Mouse (Mus musculus) retina, adult 2 months (tissue): ENCODE data around the gene Msi2.

Source experiments
- DNase-seq: peaks from one replicate; pipeline ENCODE4 v3.0.0-alpha.2; 2012; ENCODE audit warnings: low read depth, low spot score

Msi2 gene

DNA sequence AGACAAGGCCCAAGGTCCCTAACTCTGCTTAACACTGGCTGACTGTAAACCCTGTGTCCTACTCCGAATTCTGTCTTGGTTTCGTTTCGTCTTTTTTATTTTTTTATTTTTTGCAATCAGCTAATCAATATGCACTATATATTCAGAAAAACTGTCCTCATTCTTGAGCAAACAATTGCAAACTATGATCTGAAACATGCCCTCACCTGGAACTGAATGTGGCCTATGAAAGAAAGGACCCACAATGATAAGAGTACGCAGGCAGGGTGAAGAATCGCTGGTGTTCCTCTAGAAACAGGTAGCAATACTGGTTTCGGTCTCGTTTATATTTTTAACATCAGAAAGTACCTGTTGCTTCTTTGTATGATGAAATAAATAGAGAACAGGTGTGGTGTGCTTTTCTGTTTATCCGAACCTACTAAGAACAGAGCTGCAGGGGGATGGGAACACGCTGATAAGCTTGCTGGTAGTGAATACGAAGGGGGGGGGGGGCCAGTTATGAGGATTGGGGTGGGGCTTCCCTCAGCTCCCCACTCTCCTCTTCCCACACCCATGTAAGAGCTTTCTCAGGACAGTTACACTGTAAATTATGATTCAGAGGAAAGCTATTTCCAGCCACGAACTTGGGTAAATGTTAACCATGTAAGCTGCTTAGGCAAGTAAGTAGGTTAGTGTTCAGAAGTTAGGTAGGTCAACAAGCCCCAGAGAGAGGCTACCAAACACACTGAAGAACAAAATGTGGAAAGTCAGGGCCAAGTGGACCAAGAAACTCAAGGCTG, 103.6 kb downstream of the Msi2 start:
- DNase-seq = peak; percentile 37

DNA sequence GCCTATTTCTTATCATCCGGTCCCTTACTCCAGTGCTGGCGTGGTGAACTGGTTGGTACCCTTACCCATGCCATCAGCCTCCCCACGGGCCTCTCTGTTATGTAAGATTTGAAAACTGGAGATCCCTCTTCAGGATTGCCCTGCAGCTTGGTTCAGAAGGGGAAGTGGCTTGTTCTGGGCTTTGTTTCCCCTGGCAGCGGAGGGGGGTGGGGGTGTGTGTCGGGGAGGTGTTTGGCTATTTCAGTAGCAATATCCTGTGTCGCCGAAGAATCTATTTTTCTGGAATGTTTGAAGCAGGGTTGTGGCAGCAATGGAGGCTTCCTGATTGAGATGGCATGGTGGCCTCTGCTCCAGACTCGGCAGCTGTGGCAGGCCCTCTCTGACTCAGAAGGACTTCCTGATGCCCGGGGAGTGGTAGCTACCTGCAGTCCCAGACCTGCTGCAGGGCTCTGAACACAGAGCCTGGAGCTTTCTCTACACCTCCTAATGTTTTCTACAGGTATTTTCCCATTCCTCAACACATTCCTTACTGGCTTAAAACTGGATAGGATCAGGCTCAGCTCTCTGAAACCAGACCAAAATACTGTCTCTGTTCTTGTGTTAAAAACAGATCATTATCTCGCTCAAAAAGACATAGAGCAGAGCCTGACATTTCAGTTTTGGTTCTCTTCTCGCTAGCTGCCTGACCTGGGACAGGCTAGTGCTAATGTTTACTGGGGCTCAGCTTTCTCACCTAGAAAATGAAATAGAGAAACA, 104.4 kb downstream of the Msi2 start:
- no peak for DNase-seq

DNA sequence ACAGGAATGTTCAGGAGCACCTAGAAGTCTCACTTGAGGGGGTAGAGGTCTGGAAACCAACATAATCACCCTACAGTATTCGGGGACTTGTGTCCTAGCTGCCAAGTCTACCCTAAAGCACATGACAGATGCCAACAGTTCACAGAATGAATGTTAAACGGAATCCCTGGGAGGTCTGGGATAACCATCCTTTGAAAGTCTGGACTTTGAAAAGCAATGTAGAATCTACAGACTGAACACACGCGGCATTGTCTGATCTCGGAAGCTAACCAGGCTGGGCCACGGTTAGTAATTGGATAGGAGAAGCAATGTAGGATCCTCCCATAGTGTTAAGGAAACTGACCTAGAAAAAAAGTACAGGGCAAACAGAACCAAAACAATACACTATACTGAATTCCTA, 105.3 kb downstream of the Msi2 start:
- no peak for DNase-seq

GRCm38 (mm10) chr11:88612141-88612540, 106.2 kb downstream of the Msi2 start:
- DNase-seq = no peak

- no peak for DNase-seq
These were observed 107.5 kb downstream of the Msi2 start for GRCm38 (mm10) chr11:88610809-88611208.

GRCm38 (mm10) chr11:88610112-88610511, 108.2 kb downstream of the Msi2 start:
- no peak for DNase-seq

GRCm38 (mm10) chr11:88608584-88608983, 109.7 kb downstream of the Msi2 start:
- no peak for DNase-seq

GRCm38 (mm10) chr11:88607725-88608383, 110.5 kb downstream of the Msi2 start:
- no peak for DNase-seq

DNA sequence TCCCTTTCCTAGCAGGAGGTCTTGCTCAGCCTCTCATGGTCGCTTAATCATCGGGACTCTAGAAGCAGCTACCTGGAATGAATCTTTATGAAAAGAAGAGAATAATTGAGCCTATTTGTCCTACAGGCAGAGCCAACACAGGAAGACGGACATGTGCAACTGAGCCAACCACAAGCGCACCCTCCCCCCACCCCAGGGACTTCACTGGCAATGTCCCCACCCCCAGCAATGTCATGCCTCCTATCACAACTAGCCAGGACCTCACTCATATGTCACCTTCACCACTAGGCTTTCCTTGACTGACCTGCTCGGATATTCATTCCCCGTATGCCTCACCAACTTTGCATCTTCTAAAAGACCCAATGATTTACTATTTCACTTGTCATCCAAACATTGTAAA, 112.5 kb downstream of the Msi2 start:
- no peak for DNase-seq

GRCm38 (mm10) chr11:88605098-88605525, 113.2 kb downstream of the Msi2 start:
- DNase-seq = no peak

DNA sequence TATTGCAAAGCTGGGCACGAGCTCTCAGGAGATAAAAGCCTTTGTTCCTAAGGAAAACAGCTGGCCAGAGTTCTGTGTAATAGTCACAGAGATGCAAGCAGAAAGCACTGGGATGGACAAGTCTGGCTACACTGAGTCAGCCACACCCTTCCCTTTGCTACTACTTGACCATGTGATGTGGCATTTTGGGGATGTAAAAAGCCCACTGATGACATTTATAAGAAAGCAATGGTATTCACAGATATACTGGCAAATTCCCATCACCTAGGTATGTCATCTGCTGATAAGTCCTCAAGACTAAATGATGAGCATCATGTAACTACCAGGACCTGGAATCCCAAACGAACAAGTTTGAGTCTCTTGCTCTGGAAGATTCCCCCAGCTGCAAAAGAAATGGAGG, 113.7 kb downstream of the Msi2 start:
- no peak for DNase-seq

DNA sequence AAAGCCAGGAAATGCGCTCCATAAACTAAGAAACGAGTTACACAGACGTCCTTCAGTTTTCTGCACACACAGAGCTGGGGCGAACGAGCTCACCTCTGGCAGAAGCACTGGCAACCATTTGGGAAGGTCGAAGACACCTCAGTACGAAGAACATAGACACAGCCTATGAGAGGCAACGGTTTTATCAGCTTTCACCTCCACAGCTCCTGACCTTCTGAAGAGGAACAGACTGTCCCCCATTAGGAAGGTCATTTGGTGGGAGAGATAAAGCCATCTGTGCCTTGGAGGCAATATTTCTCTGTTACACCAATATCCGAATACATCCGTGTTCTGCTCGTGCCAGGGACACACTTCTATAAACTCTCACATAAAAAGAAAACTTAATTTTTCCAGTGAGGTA, 114.9 kb downstream of the Msi2 start:
- DNase-seq = no peak

DNA sequence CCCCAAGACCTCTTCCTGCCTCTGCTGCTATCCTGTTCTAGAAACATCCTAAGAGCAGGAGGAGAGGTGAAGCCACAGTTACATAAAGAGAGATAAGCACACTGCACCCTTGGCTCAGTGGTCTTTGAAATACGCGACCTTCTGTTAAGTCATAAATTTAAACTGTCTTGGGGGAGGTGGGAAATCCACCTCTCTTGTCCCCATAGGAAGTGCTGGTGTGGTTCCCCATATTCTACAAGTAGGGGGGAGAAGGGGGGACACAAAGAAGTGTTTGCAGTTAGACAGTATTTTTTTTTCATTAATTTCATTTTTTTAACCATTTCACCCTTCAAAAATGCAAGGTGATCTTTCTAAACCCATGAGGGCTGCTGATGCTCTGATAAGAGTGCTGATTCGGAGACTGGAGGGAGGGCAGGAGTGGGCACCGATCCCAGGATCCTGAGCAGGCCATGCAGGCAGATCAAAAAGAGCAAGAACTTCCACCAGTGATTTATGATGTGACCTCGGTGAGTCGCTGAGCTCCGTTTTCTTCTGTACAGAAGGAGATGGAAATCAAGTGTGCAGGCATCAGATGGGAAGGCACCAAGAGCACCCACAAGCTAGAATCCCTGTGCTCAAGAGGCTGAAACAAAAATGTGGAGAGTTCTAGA, 115.7 kb downstream of the Msi2 start:
- DNase-seq = no peak

DNA sequence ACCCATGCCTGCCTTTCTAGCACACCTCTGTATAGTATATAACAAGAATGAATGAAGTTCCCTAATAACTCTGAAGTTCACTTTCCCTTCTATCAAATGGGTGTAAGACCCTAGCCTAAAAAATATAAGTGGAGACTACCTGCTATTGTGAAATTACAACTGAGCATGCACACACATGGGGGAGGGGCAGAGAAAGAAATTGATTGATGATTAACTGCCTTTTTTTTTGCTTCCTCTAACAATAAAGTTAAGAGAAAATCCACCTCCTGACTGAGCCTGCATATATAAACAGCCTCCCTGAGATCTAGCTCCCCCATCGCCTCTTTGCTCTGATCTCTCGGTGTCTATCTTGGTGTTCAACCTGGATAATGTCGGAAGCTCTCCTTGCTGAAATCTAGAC, 118.1 kb downstream of the Msi2 start:
- no peak for DNase-seq

- DNase-seq = no peak
These were observed 118.8 kb downstream of the Msi2 start for GRCm38 (mm10) chr11:88599332-88600130.

DNA sequence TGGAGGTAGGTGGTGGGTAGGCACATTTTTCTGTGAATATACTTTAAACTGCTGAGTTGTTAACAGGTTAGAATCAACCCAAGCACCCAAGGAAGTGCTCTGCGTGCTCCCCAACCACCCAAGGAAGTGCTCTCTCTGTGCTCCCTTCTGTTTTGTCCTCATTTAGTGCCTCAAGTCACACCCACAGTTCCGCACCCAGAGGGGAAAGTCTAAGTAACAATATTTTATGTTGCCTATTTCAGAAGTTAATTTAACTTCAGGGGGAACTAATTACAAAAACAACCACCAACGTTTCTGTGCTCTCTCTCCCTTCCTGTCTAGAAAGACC, 119.5 kb downstream of the Msi2 start:
- no peak for DNase-seq

GRCm38 (mm10) chr11:88598150-88598847, 120.0 kb downstream of the Msi2 start:
- no peak for DNase-seq

DNA sequence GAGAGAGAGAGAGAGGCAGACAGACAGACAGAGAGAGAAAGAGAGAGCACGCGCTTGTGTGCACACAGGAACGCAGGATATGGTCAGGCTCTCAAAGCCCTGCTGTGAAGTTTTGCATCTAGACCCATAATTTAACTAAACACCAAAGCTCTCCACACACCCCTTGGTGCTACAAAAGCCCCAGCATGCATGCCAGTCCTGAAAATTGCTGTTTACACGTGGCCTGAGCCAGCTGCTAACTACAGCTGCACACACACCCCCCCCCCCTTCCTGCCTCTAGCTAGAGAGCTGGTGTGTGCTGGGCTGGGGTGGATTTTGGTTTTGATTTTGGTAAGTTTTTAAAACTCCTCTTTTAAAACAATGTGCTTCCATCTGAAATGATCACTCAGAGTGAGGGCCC, 122.7 kb downstream of the Msi2 start:
- DNase-seq = no peak

GRCm38 (mm10) chr11:88594804-88595611, 123.3 kb downstream of the Msi2 start:
- DNase-seq = no peak

GRCm38 (mm10) chr11:88594010-88594409, 124.3 kb downstream of the Msi2 start:
- no peak for DNase-seq
